Mouse (Mus musculus) brain, embryonic 14.5 days (tissue): ENCODE data around the gene Trim80.

Experiments used
- CTCF ChIP-seq: fragments of 200-500 bp; IDR thresholded peaks from 2 replicates; pipeline ENCODE4 v1.5.1; 2012; ENCODE audit warnings: inconsistent platforms, mild to moderate bottlenecking, moderate library complexity, borderline replicate concordance; ENCODE audit not compliant: insufficient read depth, insufficient read length; ENCODE audit errors: extremely low read depth
- POLR2A ChIP-seq: fragments of 200-500 bp; IDR thresholded peaks from 2 replicates; pipeline ENCODE4 v1.6.1; 2012; ENCODE audit warnings: mild to moderate bottlenecking, inconsistent platforms, borderline replicate concordance; ENCODE audit not compliant: poor library complexity, insufficient read depth, insufficient read length, severe bottlenecking; ENCODE audit errors: extremely low read depth

DNA sequence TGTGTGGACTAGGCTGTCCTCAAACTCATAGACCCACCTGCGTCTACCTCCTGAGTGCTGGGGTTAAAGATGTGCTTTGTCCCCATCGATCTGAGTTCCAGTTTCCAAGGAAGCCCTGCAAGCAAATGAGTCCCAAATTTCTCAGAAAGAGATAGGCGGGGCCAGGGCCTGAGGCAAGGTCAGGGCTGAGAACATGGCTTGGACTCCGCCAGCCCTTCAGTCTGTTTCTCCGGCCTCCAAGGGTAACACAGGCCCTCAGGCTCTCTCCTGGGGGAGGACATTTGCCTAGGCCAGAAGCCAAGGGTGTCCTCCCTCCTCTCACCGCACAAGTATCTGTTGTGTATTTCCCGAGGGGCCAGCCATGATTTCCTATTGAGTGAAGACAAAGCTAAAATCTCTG lies 31.8 kb downstream of the Trim80 start:
- no peak for TF ChIP-seq CTCF
- TF ChIP-seq POLR2A = no peak
